In the genomic region with DNA sequence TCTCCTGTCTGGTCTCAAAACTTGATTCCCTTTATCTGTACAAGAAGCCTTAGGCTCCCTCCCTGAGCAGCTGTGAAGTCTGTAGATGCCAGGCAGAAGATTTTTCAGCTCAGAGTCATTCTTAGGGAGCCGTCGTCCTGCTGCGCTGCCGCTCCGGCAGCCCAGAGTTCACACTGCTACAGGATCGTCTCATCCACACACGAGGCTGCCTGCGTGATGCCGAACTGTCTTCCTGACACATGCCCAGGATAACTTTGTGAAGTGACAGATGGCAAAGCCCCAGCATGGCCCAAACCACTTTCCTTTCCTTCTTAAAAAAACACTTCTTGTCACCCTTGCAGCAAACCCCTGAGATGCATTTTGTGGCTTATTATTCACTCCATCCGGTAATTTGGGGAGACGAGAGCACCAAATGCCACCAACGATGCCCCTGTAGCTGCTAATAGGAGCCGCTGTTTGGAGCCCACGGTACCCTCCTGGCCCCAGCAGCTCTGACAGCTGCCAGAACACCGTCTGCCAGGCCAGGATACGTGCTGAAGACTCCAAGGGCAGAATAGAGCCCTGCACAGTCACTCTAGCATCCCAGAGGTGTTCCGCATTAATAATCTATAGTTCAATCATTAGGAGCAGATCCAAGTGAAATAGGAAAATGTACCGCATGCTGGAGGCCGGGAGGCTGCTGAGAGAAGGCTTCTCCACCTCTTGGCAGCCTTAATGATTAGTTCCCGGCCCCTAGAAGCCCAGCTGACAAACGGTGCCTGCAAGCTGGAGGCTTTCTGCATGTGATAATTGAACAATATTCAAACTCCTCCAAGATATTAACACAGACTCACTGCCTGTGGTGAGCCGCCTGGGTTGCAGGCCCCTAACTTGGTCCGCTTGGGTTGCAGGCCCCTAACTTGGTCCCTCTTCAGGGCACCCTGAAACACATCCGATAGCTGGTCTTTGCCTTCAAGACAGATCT, we compare ENCODE assay signal across 21 mouse cellular contexts. TPM values are rescaled to one million over a fixed set of nuclear protein-coding genes. Genes with fewer than 3 reads are reported as not detected.
DNase-seq lines count a peak whose midpoint lies in the region; ATAC-seq lines count a peak whose summit lies in the region.
"Had no signal": no experiment of that assay in that cellular context is flagged by ENCODE, and none has a peak within 500 bp of the region (broad histone marks: within the 10 kb centered on the region; RNA-seq: fewer than 3 reads in every experiment).

No protein-coding gene starts in this region.

- peak overlapping the region; percentile 30 for H3K9ac ChIP-seq in forebrain, embryonic 14.5 days (ENCODE audit: low read length)
- H3K9ac ChIP-seq in hindbrain, embryonic 15.5 days: no peak overlapping the region
- H3K9ac ChIP-seq: embryonic facial prominence, embryonic 13.5 days; intestine, embryonic 15.5 days; kidney, embryonic 15.5 days; limb, embryonic 15.5 days; liver, embryonic 15.5 days had no signal

- H3K27ac ChIP-seq in heart, embryonic 10.5 days: no peak overlapping the region
- H3K27ac ChIP-seq in forebrain, embryonic 14.5 days (ENCODE audit: low read depth, low read length): peak overlapping the region; percentile 58
- H3K27ac ChIP-seq in hindbrain, embryonic 15.5 days (replicated peaks): peak overlapping the region; percentile 48
- H3K27ac ChIP-seq: embryonic facial prominence, embryonic 13.5 days; intestine, embryonic 15.5 days; kidney, embryonic 15.5 days; limb, embryonic 15.5 days; liver, embryonic 15.5 days had no signal

- no peaks in the 10 kb centered on the region for H3K9me3 ChIP-seq in heart, embryonic 10.5 days
- no peaks in the 10 kb centered on the region for H3K9me3 ChIP-seq in forebrain, embryonic 14.5 days (replicated peaks; ENCODE audit: control insufficient read depth, low read length)
- no peaks in the 10 kb centered on the region for H3K9me3 ChIP-seq in hindbrain, embryonic 15.5 days
- H3K9me3 ChIP-seq: embryonic facial prominence, embryonic 13.5 days; intestine, embryonic 15.5 days; kidney, embryonic 15.5 days; limb, embryonic 15.5 days; liver, embryonic 15.5 days had no signal

- peak overlapping the region; percentile 26; the same call in 1 of the 2 replicates for H3K4me2 ChIP-seq in forebrain, embryonic 14.5 days (ENCODE audit: low read length)
- no peak overlapping the region for H3K4me2 ChIP-seq in hindbrain, embryonic 15.5 days
- H3K4me2 ChIP-seq: embryonic facial prominence, embryonic 13.5 days; heart, embryonic 11.5 days; intestine, embryonic 15.5 days; kidney, embryonic 15.5 days; limb, embryonic 15.5 days; liver, embryonic 15.5 days had no signal

- no peaks in the 10 kb centered on the region for H3K36me3 ChIP-seq in heart, embryonic 10.5 days
- H3K36me3 ChIP-seq in forebrain, embryonic 14.5 days (ENCODE audit: control insufficient read depth, insufficient read depth, low read length): no peaks in the 10 kb centered on the region
- no peaks in the 10 kb centered on the region for H3K36me3 ChIP-seq in hindbrain, embryonic 15.5 days
- H3K36me3 ChIP-seq: embryonic facial prominence, embryonic 13.5 days; intestine, embryonic 15.5 days; kidney, embryonic 15.5 days; limb, embryonic 15.5 days; liver, embryonic 15.5 days had no signal

- no peak overlapping the region for H3K4me3 ChIP-seq in heart, embryonic 10.5 days
- no peak overlapping the region for H3K4me3 ChIP-seq in forebrain, embryonic 14.5 days (ENCODE audit: low read depth, low read length)
- no peak overlapping the region for H3K4me3 ChIP-seq in hindbrain, embryonic 15.5 days
- H3K4me3 ChIP-seq: embryonic facial prominence, embryonic 13.5 days; intestine, embryonic 15.5 days; kidney, embryonic 15.5 days; limb, embryonic 15.5 days; liver, embryonic 15.5 days had no signal

- peak; percentile 81 for DNase-seq in heart, adult 11 months
- DNase-seq in heart, embryonic 10.5 days (ENCODE audit: low spot score): no peak
- peak; percentile 13 for DNase-seq in brain, adult 2 months (ENCODE audit: low read depth, low spot score)
- DNase-seq in forebrain, embryonic 14.5 days (ENCODE audit: low spot score): peak; percentile 65
- DNase-seq in spleen, adult 12 weeks (ENCODE audit: low spot score): no peak
- no peak for DNase-seq in frontal cortex, adult 2 months (ENCODE audit: extremely low spot score in 1 of 2, low spot score in 1 of 2)
- no peak for DNase-seq in kidney, postnatal 25 days
- DNase-seq: adrenal gland, postnatal 36 days; cerebellum, adult 2 months; gastrocnemius, postnatal 25 days; heart, postnatal 10 days; spleen, adult 18-20 months; thymus, postnatal 25 days had no signal

- 59% methylated on average over 24 of the region's 24 CpGs for WGBS in heart, embryonic 10.5 days
- WGBS in forebrain, embryonic 14.5 days: 48% methylated on average over 24 of the region's 24 CpGs
- WGBS in hindbrain, embryonic 15.5 days: 47% methylated on average over 24 of the region's 24 CpGs

- peaks cover 22% of the 10 kb centered on the region; the same call in 1 of the 2 replicates for H3K27me3 ChIP-seq in heart, embryonic 10.5 days (ENCODE audit: insufficient read depth, poor library complexity, severe bottlenecking)
- no peaks in the 10 kb centered on the region for H3K27me3 ChIP-seq in forebrain, embryonic 14.5 days (replicated peaks; ENCODE audit: control insufficient read depth, insufficient read depth, low read length)
- H3K27me3 ChIP-seq in hindbrain, embryonic 15.5 days: no peaks in the 10 kb centered on the region
- H3K27me3 ChIP-seq: embryonic facial prominence, embryonic 13.5 days; intestine, embryonic 15.5 days; kidney, embryonic 15.5 days; limb, embryonic 15.5 days; liver, embryonic 15.5 days had no signal

- no peaks in the 10 kb centered on the region for H3K4me1 ChIP-seq in heart, embryonic 10.5 days
- H3K4me1 ChIP-seq in forebrain, embryonic 14.5 days (ENCODE audit: control insufficient read depth, insufficient read depth, low read length): peaks cover 21% of the 10 kb centered on the region
- H3K4me1 ChIP-seq in hindbrain, embryonic 15.5 days (replicated peaks): peaks cover 23% of the 10 kb centered on the region
- H3K4me1 ChIP-seq: embryonic facial prominence, embryonic 13.5 days; intestine, embryonic 15.5 days; kidney, embryonic 15.5 days; limb, embryonic 15.5 days; liver, embryonic 15.5 days had no signal

- ATAC-seq in forebrain, embryonic 14.5 days: peak; percentile 84
- ATAC-seq in hindbrain, embryonic 15.5 days (ENCODE audit: low FRiP score, low read depth): peak; percentile 65
- ATAC-seq: intestine, embryonic 15.5 days; lung, postnatal 0 days had no signal

RNA-seq across cellular contexts. Expression of a gene that starts 37.6 kb away (rescaled TPM):
- polyA plus RNA-seq in heart, embryonic 10.5 days (2016; fragmentation: Nextera tagmentation; extraction: Ambion mirVana): 0.04 and 0.05 TPM in 2 replicates
- 12.6 and 14.7 TPM in 2 replicates for polyA plus RNA-seq in forebrain, embryonic 14.5 days (2014; fragmentation: Nextera tagmentation; extraction: Ambion mirVana)
- 3.8 and 5.1 TPM in 2 replicates for polyA plus RNA-seq in hindbrain, embryonic 15.5 days (2015; fragmentation: Nextera tagmentation; extraction: Ambion mirVana)
- 6.4 and 8.0 TPM in 2 replicates for polyA plus RNA-seq in frontal cortex, adult 2 months (2012; rRNA removed)
- polyA plus RNA-seq: heart, embryonic 11.5 days; liver, embryonic 15.5 days had no signal

Comparison
In these comparisons a context has a peak if more than half of its experiments do, and no peak if none do; other contexts are left out.
1. DNase-seq: peak in heart, adult 11 months (single experiment), brain, adult 2 months (single experiment) and forebrain, embryonic 14.5 days (single experiment); none in heart, embryonic 10.5 days (single experiment), spleen, adult 12 weeks (single experiment), frontal cortex, adult 2 months (0 of 2) and kidney, postnatal 25 days (0 of 2).